Mouse (Mus musculus) embryonic facial prominence, embryonic 10.5 days (tissue): ENCODE results near the gene Gm17416. TPM values are rescaled to one million over a fixed set of nuclear protein-coding genes. Genes with fewer than 3 reads are reported as not detected.

Experiments
- DNase-seq: peaks from one replicate; pipeline ENCODE4 v3.0.0-alpha.2; 2017; ENCODE audit warnings: low spot score
- H3K27ac ChIP-seq: fragments of 300-500 bp; sonication (generic); replicated peaks from 2 replicates; pipeline ENCODE4 v1.5.1; 2016; ENCODE audit warnings: mild to moderate bottlenecking
- H3K27me3 ChIP-seq: fragments of 300-500 bp; sonication (generic); replicated peaks from 2 replicates; pipeline ENCODE4 v1.6.1; 2016; ENCODE audit warnings: low read depth, mild to moderate bottlenecking; ENCODE audit not compliant: poor library complexity, severe bottlenecking
- H3K36me3 ChIP-seq: fragments of 300-500 bp; sonication (generic); replicated peaks from 2 replicates; pipeline ENCODE4 v1.6.1; 2016; ENCODE audit warnings: mild to moderate bottlenecking, moderate library complexity
- H3K4me1 ChIP-seq: fragments of 300-500 bp; sonication (generic); 2 replicates; pipeline ENCODE4 v1.6.1; 2016
- H3K4me3 ChIP-seq: fragments of 300-500 bp; sonication (generic); 2 replicates; pipeline ENCODE4 v1.5.1; 2016; ENCODE audit warnings: mild to moderate bottlenecking, moderate library complexity
- H3K9me3 ChIP-seq: fragments of 300-500 bp; sonication (generic); 2 replicates; pipeline ENCODE4 v1.6.1; 2016; ENCODE audit warnings: mild to moderate bottlenecking
- WGBS: fragments of 180-500 bp; shearing (Covaris S2); methylation state at CpG from one replicate; pipeline ENCODE4 v1.1.7; 2016; 5-methylcytosine and 5-hydroxymethylcytosine counted together
- polyA plus RNA-seq: library from polyadenylated mRNA; unstranded; fragments of >200 nt; fragmentation: Nextera tagmentation; extraction: Ambion mirVana; gene quantifications from 2 replicates; pipeline ENCODE4 v1.2.1, GENCODE M21; 2016

Gm17416 gene
- polyA plus RNA-seq, result not detected in 2 replicates

GRCm38 (mm10) chr2:152569038-152569437, at the start of gene Gm17416:
Gene Gm17416, plus strand, starts transcription at chr2:152569338.
- Histone ChIP-seq H3K27ac (no peak within 1 kb of the TSS), H3K27me3 (no peaks in the 10 kb centered on the region), H3K36me3 (no peaks in the 10 kb centered on the region), H3K4me1 (no peaks in the 10 kb centered on the region), H3K4me3 (no peak within 1 kb of the TSS), H3K9me3 (no peaks in the 10 kb centered on the region)
- DNase-seq, result no peak
- WGBS, result 89% methylated on average over 5 of the region's 5 CpGs

- Histone ChIP-seq H3K27ac (no peak within 1 kb of the TSS), H3K9me3 (0 out of 2 replicates have a peak, but pooled peaks cover 2% of the 10 kb centered on the region), H3K4me1 (no peaks in the 10 kb centered on the region), H3K27me3 (no peaks in the 10 kb centered on the region), H3K4me3 (no peak within 1 kb of the TSS), H3K36me3 (no peaks in the 10 kb centered on the region)
- DNase-seq, result no peak
- 56% methylated on average over 13 of the region's 13 CpGs for WGBS
These were observed 29.0 kb upstream of the Gm17416 start, which contains the start of gene Defb29 for GRCm38 (mm10) chr2:152539944-152540710. Gene Defb29, minus strand, starts transcription at chr2:152540098.

- Histone ChIP-seq H3K27ac (no peak overlapping the region), H3K4me1 (no peaks in the 10 kb centered on the region), H3K27me3 (no peaks in the 10 kb centered on the region), H3K4me3 (no peak overlapping the region), H3K9me3 (0 out of 2 replicates have a peak, but pooled peaks cover 2% of the 10 kb centered on the region), H3K36me3 (no peaks in the 10 kb centered on the region)
- 85% methylated on average over 9 of the region's 9 CpGs for WGBS
- no peak for DNase-seq
These were observed 27.2 kb upstream of the Gm17416 start for GRCm38 (mm10) chr2:152541979-152542378.

- Histone ChIP-seq H3K36me3 (no peaks in the 10 kb centered on the region), H3K9me3 (0 out of 2 replicates have a peak, but pooled peaks cover 2% of the 10 kb centered on the region), H3K4me3 (no peak overlapping the region), H3K4me1 (no peaks in the 10 kb centered on the region), H3K27ac (no peak overlapping the region), H3K27me3 (no peaks in the 10 kb centered on the region)
- WGBS, result 69% methylated on average over 2 of the region's 2 CpGs
- no peak for DNase-seq
These were observed 26.2 kb upstream of the Gm17416 start for GRCm38 (mm10) chr2:152542897-152543296.

- no peak for DNase-seq
- Histone ChIP-seq H3K4me3 (no peak overlapping the region), H3K9me3 (0 out of 2 replicates have a peak, but pooled peaks cover 2% of the 10 kb centered on the region), H3K27me3 (no peaks in the 10 kb centered on the region), H3K27ac (no peak overlapping the region), H3K4me1 (0 out of 2 replicates have a peak, but pooled peaks cover under 1% of the 10 kb centered on the region), H3K36me3 (no peaks in the 10 kb centered on the region)
- 70% methylated on average over 4 of the region's 4 CpGs for WGBS
These were observed 25.7 kb upstream of the Gm17416 start for GRCm38 (mm10) chr2:152543478-152543877.

- H3K4me1 ChIP-seq, result 0 out of 2 replicates have a peak, but pooled peaks cover 2% of the 10 kb centered on the region
- WGBS, result 24% methylated on average over 4 of the region's 4 CpGs
- no peaks in the 10 kb centered on the region; the same call in 1 of the 2 replicates for H3K27me3 ChIP-seq
- peak; percentile 62 for DNase-seq
- no peak overlapping the region for H3K4me3 ChIP-seq
- 0 out of 2 replicates have a peak, but pooled peaks cover 2% of the 10 kb centered on the region for H3K9me3 ChIP-seq
- no peaks in the 10 kb centered on the region for H3K36me3 ChIP-seq
- H3K27ac ChIP-seq, result no peak overlapping the region
These were observed 24.4 kb upstream of the Gm17416 start for GRCm38 (mm10) chr2:152544691-152545090.

- Histone ChIP-seq H3K36me3 (no peaks in the 10 kb centered on the region), H3K4me3 (no peak overlapping the region), H3K27me3 (no peaks in the 10 kb centered on the region; the same call in 1 of the 2 replicates), H3K27ac (no peak overlapping the region), H3K4me1 (0 out of 2 replicates have a peak, but pooled peaks cover 2% of the 10 kb centered on the region), H3K9me3 (no peaks in the 10 kb centered on the region)
- no peak for DNase-seq
- WGBS, result 79% methylated on average over 5 of the region's 5 CpGs
These were observed 21.0 kb upstream of the Gm17416 start for GRCm38 (mm10) chr2:152548124-152548523.

- Histone ChIP-seq H3K36me3 (no peaks in the 10 kb centered on the region), H3K27me3 (no peaks in the 10 kb centered on the region; the same call in 1 of the 2 replicates), H3K27ac (no peak overlapping the region), H3K9me3 (no peaks in the 10 kb centered on the region), H3K4me1 (peaks cover 6% of the 10 kb centered on the region; the same call in 1 of the 2 replicates), H3K4me3 (peak overlapping the region; percentile 35; the same call in 1 of the 2 replicates)
- WGBS, result 15% methylated on average over 16 of the region's 16 CpGs
- peak; percentile 77 for DNase-seq
These were observed 15.2 kb upstream of the Gm17416 start for GRCm38 (mm10) chr2:152553774-152554423.

GRCm38 (mm10) chr2:152556655-152557054, 12.5 kb upstream of the Gm17416 start:
- WGBS, result 91% methylated on average over 7 of the region's 7 CpGs
- H3K4me1 ChIP-seq, result peaks cover 6% of the 10 kb centered on the region; the same call in 1 of the 2 replicates
- H3K27me3 ChIP-seq, result no peaks in the 10 kb centered on the region

GRCm38 (mm10) chr2:152569881-152570280, 743 bp downstream of the Gm17416 start:
- Histone ChIP-seq H3K27me3 (no peaks in the 10 kb centered on the region), H3K36me3 (no peaks in the 10 kb centered on the region), H3K4me3 (no peak overlapping the region), H3K27ac (no peak overlapping the region), H3K4me1 (peaks cover 3% of the 10 kb centered on the region; the same call in 1 of the 2 replicates), H3K9me3 (no peaks in the 10 kb centered on the region)
- DNase-seq, result no peak
- 84% methylated on average over 4 of the region's 4 CpGs for WGBS

More at GRCm38 (mm10) chr2:152556655-152557054, 12.5 kb upstream of the Gm17416 start:
- H3K36me3 ChIP-seq, result no peaks in the 10 kb centered on the region
- H3K27ac ChIP-seq, result no peak overlapping the region
- H3K4me3 ChIP-seq, result no peak overlapping the region
- DNase-seq, result no peak
- no peaks in the 10 kb centered on the region for H3K9me3 ChIP-seq

GRCm38 (mm10) chr2:152570313-152570712, 1.2 kb downstream of the Gm17416 start:
- Histone ChIP-seq H3K36me3 (no peaks in the 10 kb centered on the region), H3K27ac (no peak overlapping the region), H3K4me1 (peaks cover 3% of the 10 kb centered on the region; the same call in 1 of the 2 replicates), H3K27me3 (no peaks in the 10 kb centered on the region), H3K9me3 (no peaks in the 10 kb centered on the region), H3K4me3 (no peak overlapping the region)
- DNase-seq, result no peak
- WGBS, result 84% methylated on average over 6 of the region's 6 CpGs

GRCm38 (mm10) chr2:152572114-152572794, 3.1 kb downstream of the Gm17416 start, which contains the start of gene Defb21:
Gene Defb21, plus strand, starts transcription at chr2:152572744.
- 67% methylated on average over 11 of the region's 11 CpGs for WGBS
- H3K4me3 ChIP-seq, result no peak within 1 kb of the TSS
- H3K36me3 ChIP-seq, result no peaks in the 10 kb centered on the region
- H3K27ac ChIP-seq, result no peak within 1 kb of the TSS
- peak; percentile 34 for DNase-seq
- H3K27me3 ChIP-seq, result no peaks in the 10 kb centered on the region
- H3K4me1 ChIP-seq, result peaks cover 3% of the 10 kb centered on the region; the same call in 1 of the 2 replicates
- H3K9me3 ChIP-seq, result no peaks in the 10 kb centered on the region
